Mouse (Mus musculus): ENCODE measurements around the gene Rbm25. TPM values are rescaled to one million over a fixed set of nuclear protein-coding genes. Genes with fewer than 3 reads are reported as not detected.

The Rbm25 gene
- 100 to 1,000 TPM; 124 to 135 TPM for total RNA-seq (2023)

DNA sequence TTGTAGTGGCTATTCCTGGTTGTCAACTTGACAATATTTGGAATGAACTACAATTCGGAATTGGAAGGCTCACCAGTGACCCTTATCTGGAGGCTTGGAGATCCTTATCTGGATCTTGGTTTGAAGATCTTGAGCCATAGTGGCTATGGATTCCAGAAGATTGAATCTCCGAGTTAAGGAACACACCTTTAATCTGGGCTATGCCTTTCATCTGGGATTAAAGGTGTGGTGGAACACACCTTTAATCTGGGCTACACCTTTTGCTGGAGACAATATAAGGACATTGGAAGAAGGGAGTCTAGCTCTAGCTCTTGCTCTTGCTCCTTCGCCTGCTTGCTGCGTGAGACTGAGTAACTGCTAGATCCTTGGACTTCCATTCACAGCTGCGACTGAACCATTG is at the start of gene Rbm25:
Rbm25 (plus strand) TSS at position 301 of the 400 bp plus-strand sequence.

DNA sequence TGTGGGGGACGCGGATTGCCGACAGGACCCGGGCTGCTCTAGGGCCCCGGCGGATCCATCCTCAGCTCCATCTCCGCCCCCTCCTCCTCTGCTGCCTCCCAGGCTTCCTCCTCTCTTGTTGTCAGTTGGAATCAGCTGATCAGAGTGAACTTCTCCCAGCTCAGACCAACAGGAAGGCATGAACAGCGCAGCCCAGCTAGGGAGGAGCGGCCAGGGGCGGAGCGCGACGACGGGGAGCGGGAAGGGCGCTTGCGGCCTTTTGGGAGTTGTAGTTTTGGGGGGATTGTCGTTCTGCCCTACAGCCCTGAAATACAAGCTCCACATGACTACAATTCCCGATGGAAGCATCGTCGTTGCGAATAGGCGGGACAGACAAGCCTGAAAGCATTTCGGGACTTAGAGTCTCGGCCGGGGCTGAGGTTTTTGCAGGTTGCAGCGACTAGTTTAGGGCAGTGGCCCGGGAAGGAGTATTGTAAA is 34.0 kb upstream of the Rbm25 start, which contains the start of gene Zfyve1:
Zfyve1 (minus strand) TSS at position 198 of the 477 bp plus-strand sequence.

DNA sequence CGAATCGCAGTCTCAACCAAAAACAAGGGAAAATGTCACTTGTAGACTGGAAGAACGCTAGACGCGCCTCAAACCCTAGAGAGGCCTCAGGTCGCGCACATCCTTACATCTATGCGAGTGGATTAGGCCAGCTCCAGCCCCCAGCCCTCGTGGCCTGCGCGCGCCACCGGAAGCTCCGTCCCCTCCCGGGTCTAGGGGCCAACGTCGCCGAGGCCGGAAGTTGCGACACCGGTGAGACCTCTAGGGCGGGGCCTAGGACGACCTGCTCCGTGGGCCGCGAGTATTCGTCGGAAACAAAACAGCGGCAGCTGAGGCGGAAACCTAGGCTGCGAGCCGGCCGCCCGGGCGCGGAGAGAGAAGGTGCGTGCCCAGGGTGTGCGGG is 56.9 kb downstream of the Rbm25 start, which contains the start of gene Psen1:
Psen1 (plus strand) TSS at position 219 of the 382 bp plus-strand sequence.

Other genes starting within 250 kb of the Rbm25 start
- gene Dpf3, start 143.5 kb upstream of the Rbm25 start, total RNA-seq (2023): 1 to 10 TPM; 2.3 to 2.6 TPM
- 1 to 10 TPM; 5.8 to 5.9 TPM for gene Dcaf4, start 110.8 kb upstream of the Rbm25 start, total RNA-seq (2023)
- gene Zfyve1, start 34.0 kb upstream of the Rbm25 start, total RNA-seq (2023): 10 to 100 TPM; 23.8 to 28.0 TPM
- gene Psen1, start 56.9 kb downstream of the Rbm25 start, total RNA-seq (2023): 100 to 1,000 TPM; 122 to 126 TPM
- gene Papln, start 132.4 kb downstream of the Rbm25 start, total RNA-seq (2023): not detected